Mouse (Mus musculus) bone marrow macrophage, adult 2 months (primary cell): Measurements from ENCODE around the gene Traip.

Experiments used
- CTCF ChIP-seq: IDR thresholded peaks from 2 replicates; pipeline ENCODE4 v1.5.1; 2012; ENCODE audit warnings: low read depth, mild to moderate bottlenecking, low read length, moderate library complexity
- POLR2A ChIP-seq: IDR thresholded peaks from 2 replicates; pipeline ENCODE4 v1.6.1; 2012; ENCODE audit warnings: mild to moderate bottlenecking, low read depth, low read length, borderline replicate concordance

DNA sequence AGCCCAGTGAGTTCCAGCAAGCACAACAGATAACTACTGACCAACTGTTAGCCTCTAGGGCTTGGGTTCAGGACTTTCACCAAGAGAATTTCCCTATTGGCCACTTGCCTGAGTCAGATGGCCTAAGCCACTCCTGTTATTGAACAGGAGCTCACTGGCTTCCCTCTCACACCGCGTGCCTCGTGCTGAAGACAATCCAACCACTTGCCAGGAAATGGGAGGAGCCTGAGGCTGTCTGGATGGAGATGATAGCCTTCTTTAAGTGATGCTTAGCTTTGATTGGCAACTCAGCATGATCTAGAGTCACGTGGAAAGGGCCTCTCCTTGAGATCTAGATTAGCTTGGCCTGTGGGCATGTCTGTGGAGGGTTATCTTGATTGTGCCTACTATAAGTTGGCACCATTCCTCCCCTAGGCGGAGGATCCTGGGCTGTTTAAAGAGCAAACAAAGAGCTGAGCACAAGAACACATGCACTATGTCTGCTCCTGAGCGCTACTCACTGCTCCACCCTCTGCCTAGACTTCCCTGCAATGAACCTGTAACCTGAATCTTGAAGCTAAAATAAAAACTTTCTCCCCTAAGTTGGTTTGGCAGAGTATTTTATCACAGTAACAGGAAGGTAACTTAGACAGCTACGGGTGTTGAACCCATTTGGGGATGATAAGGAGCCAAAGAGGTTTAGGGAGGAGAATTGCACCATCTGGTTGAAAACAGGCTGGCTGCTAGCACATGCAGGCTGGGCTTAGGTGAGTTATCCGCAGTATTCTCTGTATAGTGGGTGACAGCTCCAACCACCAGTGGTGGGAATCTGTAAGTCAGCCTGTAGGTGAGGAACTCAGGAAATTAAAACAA, 22.0 kb downstream of the Traip start:
- TF ChIP-seq CTCF (no peak), POLR2A (no peak)
